19 mouse cellular contexts compared by ENCODE assay signal in the genomic region with DNA sequence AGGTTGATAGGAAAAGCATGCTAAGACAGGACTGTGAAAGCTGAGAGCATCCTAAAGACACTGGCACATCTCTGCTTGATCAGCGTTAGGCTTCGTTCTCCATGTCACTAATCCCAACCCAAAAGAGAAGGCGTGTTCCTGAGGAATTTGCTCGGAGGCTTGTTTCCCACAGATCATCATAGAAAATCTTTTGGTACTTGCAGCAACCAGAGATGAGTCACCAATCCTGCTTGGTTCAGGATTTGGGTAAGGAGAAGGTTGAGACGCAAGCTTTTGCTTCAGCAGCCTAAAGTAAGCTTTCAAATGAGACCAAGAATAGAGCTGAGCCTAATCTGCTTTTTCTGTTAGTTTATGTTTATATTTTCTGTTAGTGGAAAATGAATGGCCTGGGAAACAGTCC.
DNase-seq lines count a peak whose midpoint lies in the region; ATAC-seq lines count a peak whose summit lies in the region.
"Had no signal": no experiment of that assay in that cellular context is flagged by ENCODE, and none has a peak within 500 bp of the region (broad histone marks: within the 10 kb centered on the region; RNA-seq: fewer than 3 reads in every experiment).

No protein-coding gene starts in this region.

- H3K4me1 ChIP-seq in lung, embryonic 15.5 days = peaks cover 20% of the 10 kb centered on the region
- no peaks in the 10 kb centered on the region for H3K4me1 ChIP-seq in forebrain, embryonic 11.5 days (replicated peaks; ENCODE audit: control insufficient read depth, insufficient read depth, low read length)
- H3K4me1 ChIP-seq: embryonic facial prominence, embryonic 12.5 days; embryonic facial prominence, embryonic 15.5 days; forebrain, embryonic 10.5 days had no signal

- peak; percentile 57 for ATAC-seq in frontal cortex, adult (ENCODE audit: low TSS enrichment)
- no peak for ATAC-seq in lung, embryonic 15.5 days (ENCODE audit: borderline replicate concordance, extremely low read depth, low FRiP score, low TSS enrichment)
- ATAC-seq in forebrain, embryonic 11.5 days (replicated peaks; ENCODE audit: low FRiP score) = no peak

- no peak overlapping the region for H3K4me3 ChIP-seq in lung, embryonic 15.5 days
- H3K4me3 ChIP-seq in forebrain, embryonic 11.5 days (ENCODE audit: low read depth, low read length) = no peak overlapping the region
- H3K4me3 ChIP-seq: embryonic facial prominence, embryonic 12.5 days; embryonic facial prominence, embryonic 15.5 days; erythroblast, embryonic 14.5 days; forebrain, embryonic 10.5 days; forebrain, embryonic 13.5 days; forebrain, embryonic 15.5 days had no signal

- no peak for DNase-seq in frontal cortex, postnatal 25 days (ENCODE audit: low spot score in 2 of 2)
- no peak for DNase-seq in lung, postnatal 4 days
- DNase-seq in 3T3-L1 (ENCODE audit: low read depth, low spot score) = peak; percentile 51
- DNase-seq in layer of hippocampus, adult 9-11 months = no peak
- DNase-seq in forebrain, embryonic 11.5 days (ENCODE audit: low spot score) = no peak
- DNase-seq: adrenal gland, adult 2 months; adrenal gland, postnatal 10 days; adrenal gland, postnatal 25 days; cerebellum, adult 11-12 months; cerebellum, adult 9-10 months had no signal

- no peak overlapping the region for H3K4me2 ChIP-seq in lung, embryonic 15.5 days
- H3K4me2 ChIP-seq in forebrain, embryonic 11.5 days (ENCODE audit: low read depth, low read length, severe bottlenecking) = no peak overlapping the region
- H3K4me2 ChIP-seq: embryonic facial prominence, embryonic 12.5 days; embryonic facial prominence, embryonic 15.5 days; forebrain, embryonic 13.5 days; forebrain, embryonic 15.5 days had no signal

- H3K9ac ChIP-seq in lung, embryonic 15.5 days = no peak overlapping the region
- no peak overlapping the region for H3K9ac ChIP-seq in forebrain, embryonic 11.5 days (ENCODE audit: low read length)
- H3K9ac ChIP-seq: embryonic facial prominence, embryonic 12.5 days; embryonic facial prominence, embryonic 15.5 days; forebrain, embryonic 13.5 days; forebrain, embryonic 15.5 days; forebrain, postnatal 0 days had no signal

- peak overlapping the region; percentile 47; the same call in 1 of the 2 replicates for H3K27ac ChIP-seq in lung, embryonic 15.5 days
- no peak overlapping the region for H3K27ac ChIP-seq in forebrain, embryonic 11.5 days (ENCODE audit: low read depth, low read length)
- H3K27ac ChIP-seq: embryonic facial prominence, embryonic 12.5 days; embryonic facial prominence, embryonic 15.5 days; forebrain, embryonic 10.5 days; forebrain, embryonic 13.5 days; forebrain, embryonic 15.5 days had no signal

- no peaks in the 10 kb centered on the region for H3K9me3 ChIP-seq in lung, embryonic 15.5 days
- H3K9me3 ChIP-seq in forebrain, embryonic 11.5 days (ENCODE audit: control insufficient read depth, low read length) = no peaks in the 10 kb centered on the region
- H3K9me3 ChIP-seq: embryonic facial prominence, embryonic 12.5 days; embryonic facial prominence, embryonic 15.5 days; forebrain, embryonic 10.5 days; forebrain, embryonic 13.5 days; forebrain, embryonic 15.5 days had no signal

- WGBS in lung, embryonic 15.5 days = 82% methylated on average over 5 of the region's 5 CpGs
- 89% methylated on average over 5 of the region's 5 CpGs for WGBS in forebrain, embryonic 11.5 days

- H3K36me3 ChIP-seq in lung, embryonic 15.5 days = no peaks in the 10 kb centered on the region
- H3K36me3 ChIP-seq in forebrain, embryonic 11.5 days (ENCODE audit: control insufficient read depth, insufficient read depth, low read length) = no peaks in the 10 kb centered on the region
- H3K36me3 ChIP-seq: embryonic facial prominence, embryonic 12.5 days; embryonic facial prominence, embryonic 15.5 days; forebrain, embryonic 10.5 days; forebrain, embryonic 15.5 days had no signal

- no peaks in the 10 kb centered on the region for H3K27me3 ChIP-seq in lung, embryonic 15.5 days
- no peaks in the 10 kb centered on the region for H3K27me3 ChIP-seq in forebrain, embryonic 11.5 days (ENCODE audit: control insufficient read depth, insufficient read depth, low read length)
- H3K27me3 ChIP-seq: embryonic facial prominence, embryonic 12.5 days; embryonic facial prominence, embryonic 15.5 days; forebrain, embryonic 13.5 days; forebrain, embryonic 15.5 days had no signal
